Comparison of ENCODE assay signal across 22 mouse cellular contexts in genomic region chr17:86209680-86210251, GRCm38 (mm10). TPM values are rescaled to one million over a fixed set of nuclear protein-coding genes. Genes with fewer than 3 reads are reported as not detected.
DNase-seq lines count a peak whose midpoint lies in the region; ATAC-seq and TF ChIP-seq lines count a peak whose summit lies in the region.
"Had no signal": no experiment of that assay in that cellular context is flagged by ENCODE, and none has a peak within 500 bp of the region (broad histone marks: within the 10 kb centered on the region; RNA-seq: fewer than 3 reads in every experiment).

No protein-coding gene starts in this region.

- H3K27ac ChIP-seq in CH12.LX (ENCODE audit: insufficient read depth, low read depth) = no peak overlapping the region
- no peak overlapping the region for H3K27ac ChIP-seq in midbrain, embryonic 10.5 days (replicated peaks)
- no peak overlapping the region for H3K27ac ChIP-seq in hindbrain, embryonic 12.5 days
- H3K27ac ChIP-seq: embryonic facial prominence, embryonic 10.5 days; kidney, postnatal 0 days; liver, embryonic 14.5 days; lung, embryonic 15.5 days; macrophage; stomach, embryonic 15.5 days had no signal

- in situ Hi-C loops in CH12.LX (cut with MboI; ENCODE audit: low pct_ligation_motif_present, low pct_unique_long_range_greater_than_20kb, low sequenced_read_pairs) = no loop called here

- H3K36me3 ChIP-seq in CH12.LX (replicated peaks in 1 of 2; ENCODE audit: control insufficient read depth in 1 of 2, insufficient read depth in 1 of 2, low read length in 1 of 2) = peaks cover 0 to 36% of the 10 kb centered on the region in 2 experiments
- no peaks in the 10 kb centered on the region for H3K36me3 ChIP-seq in midbrain, embryonic 10.5 days
- H3K36me3 ChIP-seq in hindbrain, embryonic 12.5 days = no peaks in the 10 kb centered on the region
- H3K36me3 ChIP-seq: embryonic facial prominence, embryonic 10.5 days; lung, embryonic 15.5 days; stomach, embryonic 15.5 days had no signal

- H3K9me3 ChIP-seq in CH12.LX (replicated peaks; ENCODE audit: low read length) = no peaks in the 10 kb centered on the region
- no peaks in the 10 kb centered on the region for H3K9me3 ChIP-seq in midbrain, embryonic 10.5 days (replicated peaks)
- no peaks in the 10 kb centered on the region for H3K9me3 ChIP-seq in hindbrain, embryonic 12.5 days (replicated peaks)
- H3K9me3 ChIP-seq: embryonic facial prominence, embryonic 10.5 days; lung, embryonic 15.5 days; stomach, embryonic 15.5 days had no signal

- 82% methylated on average over 13 of the region's 13 CpGs for WGBS in midbrain, embryonic 10.5 days
- 89% methylated on average over 13 of the region's 13 CpGs for WGBS in hindbrain, embryonic 12.5 days

- H3K79me2 ChIP-seq in CH12.LX (replicated peaks; ENCODE audit: control insufficient read depth, extremely low read depth, insufficient read depth, poor library complexity, severe bottlenecking) = no peaks in the 10 kb centered on the region; the same call in 1 of the 2 replicates

- TF ChIP-seq EP300 in CH12.LX (IDR thresholded peaks at IDR 0.05; ENCODE audit: low read length) = peak; percentile 67

- no peak for TF ChIP-seq RAD21 in CH12.LX (IDR thresholded peaks at IDR 0.05; ENCODE audit: low read depth, low read length)

- dilution Hi-C loops in CH12.LX (cut with MboI; ENCODE audit: extremely low pct_ligation_motif_present, extremely low pct_unique_long_range_greater_than_20kb, low sequenced_read_pairs) = no loop called here

- H3K4me3 ChIP-seq in CH12.LX (replicated peaks in 1 of 3; ENCODE audit: low read depth in 2 of 3, low read length in 2 of 3, poor library complexity in 1 of 3) = no peak overlapping the region
- H3K4me3 ChIP-seq in midbrain, embryonic 10.5 days = no peak overlapping the region
- no peak overlapping the region for H3K4me3 ChIP-seq in hindbrain, embryonic 12.5 days
- H3K4me3 ChIP-seq: embryonic facial prominence, embryonic 10.5 days; lung, embryonic 15.5 days; stomach, embryonic 15.5 days had no signal

- DNase-seq in cerebellum, adult 18-20 months = peak; percentile 63 to 68
- DNase-seq in cerebellum, adult 11 months = no peak
- peak; percentile 58 for DNase-seq in CH12.LX (ENCODE audit: extremely low read depth)
- DNase-seq in cerebellum, postnatal 25 days = peak; percentile 61 to 73
- no peak for DNase-seq in midbrain, embryonic 10.5 days (ENCODE audit: low spot score)
- DNase-seq in kidney, postnatal 10 days = no peak
- DNase-seq: adrenal gland, postnatal 14 days; heart, adult 11 months; heart, postnatal 36 days; kidney, adult 18-20 months; layer of hippocampus, postnatal 36 days; midbrain, embryonic 14.5 days had no signal

- peaks cover 20 to 66% of the 10 kb centered on the region in 2 experiments for H3K4me1 ChIP-seq in CH12.LX (ENCODE audit: control insufficient read depth in 1 of 2, insufficient read depth in 2 of 2)
- H3K4me1 ChIP-seq in midbrain, embryonic 10.5 days = peaks cover 4% of the 10 kb centered on the region; the same call in 1 of the 2 replicates
- H3K4me1 ChIP-seq in hindbrain, embryonic 12.5 days = no peaks in the 10 kb centered on the region
- H3K4me1 ChIP-seq: lung, embryonic 15.5 days; stomach, embryonic 15.5 days had no signal

- ATAC-seq in megakaryocyte progenitor cell, adult 5-6 weeks (replicated peaks; ENCODE audit: poor library complexity) = peak; percentile 27; the same call in 1 of the 2 replicates
- ATAC-seq in hindbrain, embryonic 12.5 days (ENCODE audit: low FRiP score) = no peak
- ATAC-seq: activated CD4-positive, CD25-positive, alpha-beta regulatory T cell, adult 4 months; hindbrain, embryonic 16.5 days had no signal

- no peak for TF ChIP-seq CTCF in CH12.LX (conservative IDR thresholded peaks at IDR 0.05 in 1 of 2, IDR thresholded peaks at IDR 0.05 in 1 of 2; ENCODE audit: low read depth in 2 of 2, low read length in 2 of 2)

- no peaks in the 10 kb centered on the region for H3K27me3 ChIP-seq in CH12.LX (replicated peaks)
- no peaks in the 10 kb centered on the region for H3K27me3 ChIP-seq in midbrain, embryonic 10.5 days (ENCODE audit: low read depth, poor library complexity, severe bottlenecking)
- H3K27me3 ChIP-seq in hindbrain, embryonic 12.5 days = no peaks in the 10 kb centered on the region
- H3K27me3 ChIP-seq: lung, embryonic 15.5 days; stomach, embryonic 15.5 days had no signal

- no peak overlapping the region for H3K9ac ChIP-seq in CH12.LX (ENCODE audit: insufficient read depth, low read depth)
- no peak overlapping the region for H3K9ac ChIP-seq in hindbrain, embryonic 12.5 days
- H3K9ac ChIP-seq: liver, embryonic 14.5 days; lung, embryonic 15.5 days; stomach, embryonic 15.5 days had no signal

- TF ChIP-seq POLR2A in CH12.LX (IDR thresholded peaks at IDR 0.05; ENCODE audit: low read depth, low read length) = no peak

- H3K4me2 ChIP-seq in CH12.LX (ENCODE audit: insufficient read depth, low read depth, poor library complexity, severe bottlenecking) = no peak overlapping the region
- H3K4me2 ChIP-seq in hindbrain, embryonic 12.5 days (replicated peaks) = no peak overlapping the region
- H3K4me2 ChIP-seq: lung, embryonic 15.5 days; stomach, embryonic 15.5 days had no signal

TF ChIP-seq in CH12.LX, 34 proteins besides CTCF, POLR2A, EP300 and RAD21:
- TF ChIP-seq ZKSCAN1 (IDR thresholded peaks at IDR 0.05; ENCODE audit: borderline replicate concordance, low read depth, low read length) = no peak
- TF ChIP-seq UBTF (IDR thresholded peaks at IDR 0.05; ENCODE audit: low read depth, low read length) = no peak
- peak; percentile 40; the same call in 1 of the 2 replicates for TF ChIP-seq TCF12 (IDR thresholded peaks at IDR 0.05; ENCODE audit: low read depth, low read length)
- peak; percentile 23; the same call in 1 of the 2 replicates for TF ChIP-seq JUN (IDR thresholded peaks at IDR 0.05; ENCODE audit: insufficient read depth, low read depth, low read length)
- peak; percentile 78 for TF ChIP-seq MEF2A (IDR thresholded peaks at IDR 0.05; ENCODE audit: borderline replicate concordance, low read depth, low read length)
- TF ChIP-seq SMC3 (IDR thresholded peaks at IDR 0.05; ENCODE audit: low read depth, low read length) = no peak
- no peak for TF ChIP-seq SIN3A (IDR thresholded peaks at IDR 0.05; ENCODE audit: low read length)
- no peak for TF ChIP-seq HCFC1 (IDR thresholded peaks at IDR 0.05; ENCODE audit: low read depth, low read length)
- TF ChIP-seq MAFK (IDR thresholded peaks at IDR 0.05; ENCODE audit: insufficient replicate concordance, low read length) = no peak
- TF ChIP-seq USF2 (conservative IDR thresholded peaks at IDR 0.05; ENCODE audit: low read depth, low read length) = no peak
- TF ChIP-seq NRF1 (IDR thresholded peaks at IDR 0.05; ENCODE audit: low read depth, low read length) = no peak
- no peak for TF ChIP-seq MYC (IDR thresholded peaks at IDR 0.05; ENCODE audit: low read depth, low read length)
- TF ChIP-seq GABPA (IDR thresholded peaks at IDR 0.05; ENCODE audit: insufficient replicate concordance, low read depth, low read length) = no peak
- TF ChIP-seq NELFE (IDR thresholded peaks at IDR 0.05; ENCODE audit: low read depth, low read length) = no peak
- TF ChIP-seq ZNF384 (IDR thresholded peaks at IDR 0.05; ENCODE audit: low read depth, low read length) = no peak
- no peak for TF ChIP-seq MXI1 (IDR thresholded peaks at IDR 0.05; ENCODE audit: low read depth, low read length)
- TF ChIP-seq ZMIZ1 (IDR thresholded peaks at IDR 0.05; ENCODE audit: low read depth, low read length) = no peak
- no peak for TF ChIP-seq POLR2AphosphoS2 (IDR thresholded peaks at IDR 0.05; ENCODE audit: low read depth, low read length)
- TF ChIP-seq CHD1 (IDR thresholded peaks at IDR 0.05; ENCODE audit: low read depth, low read length) = no peak
- peak; percentile 40 for TF ChIP-seq IRF4 (IDR thresholded peaks at IDR 0.05; ENCODE audit: low read depth, low read length)
- no peak for TF ChIP-seq USF1 (IDR thresholded peaks at IDR 0.05; ENCODE audit: low read depth, low read length)
- peak; percentile 95 for TF ChIP-seq BHLHE40 (IDR thresholded peaks at IDR 0.05; ENCODE audit: low read depth, low read length)
- no peak for TF ChIP-seq KAT2A (IDR thresholded peaks at IDR 0.05; ENCODE audit: insufficient replicate concordance, low read length)
- TF ChIP-seq E2F4 (IDR thresholded peaks at IDR 0.05; ENCODE audit: insufficient replicate concordance, low read depth, low read length) = no peak
- TF ChIP-seq ELF1 (IDR thresholded peaks at IDR 0.05; ENCODE audit: low read depth, low read length) = no peak
- TF ChIP-seq RCOR1 (conservative IDR thresholded peaks at IDR 0.05; ENCODE audit: low read depth, low read length) = no peak
- no peak for TF ChIP-seq PAX5 (IDR thresholded peaks at IDR 0.05; ENCODE audit: low read length)
- no peak for TF ChIP-seq JUND (conservative IDR thresholded peaks at IDR 0.05; ENCODE audit: low read depth, low read length)
- no peak for TF ChIP-seq MAX (IDR thresholded peaks at IDR 0.05; ENCODE audit: low read length)
- no peak for TF ChIP-seq ZC3H11A (IDR thresholded peaks at IDR 0.05; ENCODE audit: low read depth, low read length)
- peak; percentile 50 for TF ChIP-seq ETS1 (conservative IDR thresholded peaks at IDR 0.05; ENCODE audit: low read depth, low read length)
- no peak for TF ChIP-seq TBP (conservative IDR thresholded peaks at IDR 0.05; ENCODE audit: low read depth, low read length)
- TF ChIP-seq MAZ (IDR thresholded peaks at IDR 0.05; ENCODE audit: low read depth, low read length) = no peak
- no peak for TF ChIP-seq CHD2 (IDR thresholded peaks at IDR 0.05; ENCODE audit: low read length)
TF ChIP-seq in CH12.LX: peak in this region for 6.

RNA-seq across cellular contexts. Expression of gene Prkce, which starts 42.2 kb away (rescaled TPM):
- total RNA-seq in CH12.LX (2012; rRNA removed) = 10.2 and 11.4 TPM in 2 replicates
- 4.0 and 4.1 TPM in 2 replicates for total RNA-seq in CH12.LX (2014; rRNA removed)
- polyA plus RNA-seq in CH12.LX (2012; ENCODE audit: insufficient read length, low read depth) = 10.7 and 13.2 TPM in 2 replicates
- 4.2 and 4.8 TPM in 2 replicates for total RNA-seq in megakaryocyte progenitor cell, adult 5-6 weeks (2015)
- total RNA-seq in megakaryocyte progenitor cell, adult 5-6 weeks (2017) = 1.7 and 3.1 TPM in 2 replicates
- polyA plus RNA-seq in midbrain, embryonic 10.5 days (2016; fragmentation: Nextera tagmentation; extraction: Ambion mirVana) = 2.9 and 3.1 TPM in 2 replicates
- 11.0 and 12.0 TPM in 2 replicates for polyA plus RNA-seq in hindbrain, embryonic 12.5 days (2016; fragmentation: Nextera tagmentation; extraction: Ambion mirVana)

Comparison
In these comparisons a context has a peak if more than half of its experiments do, and no peak if none do; other contexts are left out.
1. DNase-seq: peak in cerebellum, adult 18-20 months (2 of 2), CH12.LX (single experiment) and cerebellum, postnatal 25 days (2 of 2); none in cerebellum, adult 11 months (single experiment), midbrain, embryonic 10.5 days (single experiment) and kidney, postnatal 10 days (single experiment).